Mouse (Mus musculus): Measurements from ENCODE around the gene Clpb. TPM values are rescaled to one million over a fixed set of nuclear protein-coding genes. Genes with fewer than 3 reads are reported as not detected.

The Clpb gene
- total RNA-seq, 2 experiments from 2014 or later: 55.1 to 56.1 TPM

DNA sequence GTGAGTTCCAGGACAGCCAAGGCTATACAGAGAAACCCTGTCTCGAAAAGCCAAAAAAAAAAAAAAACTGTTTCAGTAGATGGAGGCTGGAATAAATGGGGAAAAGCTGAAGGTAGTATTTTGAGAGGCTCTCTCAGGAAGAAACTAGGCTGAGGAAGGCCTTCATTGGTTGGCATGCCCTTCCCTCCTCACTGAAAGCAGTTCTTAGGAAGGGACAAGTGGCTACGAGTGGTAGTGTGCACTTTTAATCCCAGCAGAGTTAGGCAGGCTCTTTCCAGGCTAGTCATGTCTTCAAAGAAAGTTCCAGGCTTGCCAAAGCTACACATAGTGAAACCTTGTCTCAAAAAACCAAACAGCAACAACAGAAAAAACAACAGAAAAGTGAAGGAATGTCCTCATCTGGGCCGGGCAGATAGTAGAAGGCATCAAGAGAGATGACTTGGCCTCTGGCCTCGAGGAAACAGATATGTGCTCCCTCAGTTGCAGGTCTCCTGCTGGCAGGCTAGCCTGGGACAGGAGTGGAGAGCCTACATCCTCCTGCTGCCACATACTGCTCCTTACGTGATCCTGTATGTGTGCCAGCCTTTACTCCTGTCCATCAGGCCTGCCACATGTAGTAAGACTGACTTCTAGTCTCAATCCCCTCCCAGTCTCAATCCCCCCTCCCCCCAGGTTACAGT lies 8.3 kb downstream of the Clpb start:
- no peak for DNase-seq (ENCODE audit: extremely low spot score in 1 of 2, low spot score in 1 of 2)

DNA sequence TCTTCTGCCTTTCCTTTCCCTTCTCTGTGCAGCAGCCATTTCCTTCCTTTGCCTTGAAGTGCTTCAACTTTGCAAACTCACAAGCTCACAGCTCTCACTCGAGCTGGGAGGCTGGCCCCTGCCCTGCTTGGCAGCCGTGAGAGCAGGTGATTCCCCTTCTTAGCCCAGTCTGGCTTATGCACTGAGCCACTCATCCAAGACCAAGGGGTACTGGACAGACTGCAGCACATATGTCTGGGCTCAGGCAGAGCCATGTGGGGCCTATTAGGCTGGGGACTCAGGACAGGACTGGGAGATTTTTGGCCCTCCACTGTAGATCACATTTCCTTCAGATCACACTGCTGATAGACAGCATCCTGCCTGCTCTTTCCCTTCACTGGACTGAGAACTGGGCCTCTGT lies 10.1 kb downstream of the Clpb start:
- DNase-seq (ENCODE audit: extremely low spot score in 1 of 2, low spot score in 1 of 2): no peak

DNA sequence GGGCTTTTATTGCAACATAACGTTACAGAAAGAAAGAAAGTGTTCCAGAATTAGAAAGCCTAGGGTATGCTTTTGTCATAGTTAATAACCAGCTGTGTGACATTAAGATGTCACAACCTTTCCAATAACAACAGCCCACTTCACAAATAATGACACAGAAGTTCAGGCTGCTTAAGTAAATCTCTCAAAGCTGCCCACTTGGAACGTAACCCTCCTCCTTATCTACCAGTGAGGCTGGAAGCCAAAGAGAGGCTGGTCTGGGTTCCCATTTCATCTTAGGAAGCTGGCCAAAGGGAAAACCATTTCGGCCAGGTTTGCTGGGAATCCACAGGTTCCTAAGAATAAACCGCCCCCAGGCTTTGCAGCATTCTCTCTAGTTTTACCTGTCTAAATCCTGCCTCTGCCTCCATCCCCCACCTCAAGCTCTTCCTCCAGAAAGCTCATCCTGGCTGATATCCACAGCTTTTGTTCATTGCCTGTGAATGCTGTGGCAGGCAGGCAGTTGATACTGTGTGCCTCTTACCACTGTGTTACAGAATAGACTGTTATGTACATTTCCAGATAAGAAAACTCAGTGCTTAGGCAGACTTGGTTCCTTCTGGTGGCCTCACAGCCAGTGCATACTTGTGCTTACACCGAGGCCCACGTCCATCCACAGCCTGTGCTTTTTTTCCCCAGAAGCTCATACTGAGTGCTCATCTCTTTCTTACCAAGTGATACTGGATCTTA lies 12.8 kb downstream of the Clpb start:
- DNase-seq (ENCODE audit: extremely low spot score in 1 of 2, low spot score in 1 of 2): no peak

DNA sequence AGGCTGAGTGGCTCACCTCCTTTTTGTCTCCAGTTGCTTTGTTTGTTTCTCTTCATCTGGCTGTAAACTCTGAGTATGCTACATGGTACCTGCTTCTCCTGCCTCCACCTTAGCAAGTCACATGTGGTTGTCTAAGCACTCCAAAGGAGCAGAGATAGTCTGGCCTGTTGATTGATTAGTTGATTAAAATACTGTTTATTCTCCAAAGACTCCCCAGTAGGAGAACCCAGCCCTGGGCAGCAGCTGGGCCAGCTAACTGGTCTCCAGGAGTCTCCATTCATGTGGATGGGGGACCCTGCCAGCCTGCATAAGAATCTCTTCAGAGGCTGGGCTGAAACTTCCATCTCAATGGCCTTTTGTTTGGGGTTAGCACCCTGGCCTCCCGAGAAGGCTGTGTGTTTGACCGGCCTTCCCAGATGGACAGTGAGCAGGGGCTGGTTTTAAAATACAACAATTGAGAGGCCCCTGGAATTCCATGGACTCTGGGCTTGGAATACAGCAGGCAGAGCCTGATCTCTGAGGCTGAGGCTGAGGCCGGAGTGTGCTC lies 13.4 kb downstream of the Clpb start:
- no peak for DNase-seq (ENCODE audit: extremely low spot score in 1 of 2, low spot score in 1 of 2)

DNA sequence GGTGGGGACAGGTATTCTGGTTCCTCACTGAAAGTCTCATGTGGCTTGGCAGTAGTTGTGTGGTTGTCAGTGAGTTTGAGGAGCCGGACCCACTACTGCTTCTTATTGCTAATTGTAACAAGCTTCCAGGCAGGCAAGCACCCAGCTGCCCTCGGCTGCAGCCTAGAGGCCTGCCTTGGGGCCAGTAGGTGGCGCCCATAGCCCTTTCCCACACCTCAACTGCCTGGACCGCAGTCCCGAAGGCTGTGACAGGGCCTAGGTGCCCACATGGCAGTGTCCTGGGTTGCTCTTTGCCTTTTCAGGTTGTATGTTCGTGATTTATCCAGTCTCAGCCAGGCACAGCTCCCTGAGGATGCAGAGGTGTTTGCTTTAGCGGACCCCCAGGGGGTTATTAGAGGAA lies 16.2 kb downstream of the Clpb start:
- DNase-seq (ENCODE audit: extremely low spot score in 1 of 2, low spot score in 1 of 2): peak; percentile 68 to 77

DNA sequence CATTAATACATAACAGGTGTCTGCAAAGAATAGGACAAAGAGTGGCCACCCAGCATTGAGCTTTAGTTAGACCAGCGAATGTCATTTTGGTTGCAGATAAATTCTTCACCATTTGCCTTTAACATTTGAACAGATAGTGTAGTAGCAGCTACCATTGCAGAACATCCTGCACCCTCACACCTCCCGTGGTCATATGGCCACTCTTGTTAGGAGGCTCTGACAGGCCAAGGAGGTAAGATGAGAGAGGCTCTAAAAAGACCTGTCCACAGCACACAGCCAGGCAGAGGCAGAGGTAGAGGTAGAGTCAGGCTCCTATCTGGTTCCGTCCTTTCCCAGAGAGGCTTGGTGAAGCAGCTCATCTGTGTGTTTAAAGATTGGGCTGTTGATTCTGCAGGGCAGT lies 17.5 kb downstream of the Clpb start:
- no peak for DNase-seq (ENCODE audit: extremely low spot score in 1 of 2, low spot score in 1 of 2)

DNA sequence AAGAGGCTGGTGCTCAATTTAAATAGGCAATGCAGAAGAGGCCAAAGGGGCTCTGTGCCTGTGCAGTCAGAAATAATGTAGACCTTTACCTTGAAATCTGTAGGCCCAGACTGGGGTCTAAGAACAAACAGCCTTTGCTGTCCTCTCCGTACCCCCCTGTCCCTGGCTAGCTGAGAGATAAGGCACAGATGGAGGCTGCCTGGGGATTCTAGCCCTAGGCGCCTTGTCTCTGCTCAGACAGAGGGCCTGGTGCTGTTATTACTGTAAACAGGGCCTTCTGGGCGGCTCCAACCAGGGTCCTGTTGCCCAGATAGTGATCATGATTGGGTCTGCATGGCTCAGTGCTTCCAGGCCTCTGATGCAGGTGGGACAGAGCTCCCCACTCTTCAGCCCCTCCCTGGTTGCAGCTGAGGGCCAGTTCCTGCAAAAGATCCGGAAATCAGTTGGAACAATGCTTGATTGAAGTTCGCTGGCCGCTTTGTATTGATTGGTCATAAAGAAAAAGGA lies 18.2 kb downstream of the Clpb start:
- no peak for DNase-seq (ENCODE audit: extremely low spot score in 1 of 2, low spot score in 1 of 2)

DNA sequence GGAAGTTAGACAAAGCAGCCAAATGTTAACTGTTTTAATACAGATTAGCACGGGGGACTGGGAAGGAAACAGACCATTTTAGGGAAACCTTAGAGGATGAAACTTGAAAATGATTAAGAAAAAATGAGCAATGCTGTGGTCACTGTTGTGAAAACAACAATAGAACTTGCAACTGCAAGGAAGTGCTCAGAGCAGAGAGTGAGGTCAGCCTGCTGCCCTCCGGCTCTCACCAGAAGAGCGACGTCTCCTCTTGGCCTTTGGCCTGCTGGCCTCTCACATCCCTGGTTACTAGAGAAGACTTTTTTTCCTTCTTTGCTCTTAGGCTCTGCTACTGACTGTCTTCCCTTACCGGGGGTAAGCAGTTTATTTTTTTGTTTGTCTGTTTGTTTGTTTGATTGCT lies 19.5 kb downstream of the Clpb start:
- DNase-seq (ENCODE audit: extremely low spot score in 1 of 2, low spot score in 1 of 2): no peak

DNA sequence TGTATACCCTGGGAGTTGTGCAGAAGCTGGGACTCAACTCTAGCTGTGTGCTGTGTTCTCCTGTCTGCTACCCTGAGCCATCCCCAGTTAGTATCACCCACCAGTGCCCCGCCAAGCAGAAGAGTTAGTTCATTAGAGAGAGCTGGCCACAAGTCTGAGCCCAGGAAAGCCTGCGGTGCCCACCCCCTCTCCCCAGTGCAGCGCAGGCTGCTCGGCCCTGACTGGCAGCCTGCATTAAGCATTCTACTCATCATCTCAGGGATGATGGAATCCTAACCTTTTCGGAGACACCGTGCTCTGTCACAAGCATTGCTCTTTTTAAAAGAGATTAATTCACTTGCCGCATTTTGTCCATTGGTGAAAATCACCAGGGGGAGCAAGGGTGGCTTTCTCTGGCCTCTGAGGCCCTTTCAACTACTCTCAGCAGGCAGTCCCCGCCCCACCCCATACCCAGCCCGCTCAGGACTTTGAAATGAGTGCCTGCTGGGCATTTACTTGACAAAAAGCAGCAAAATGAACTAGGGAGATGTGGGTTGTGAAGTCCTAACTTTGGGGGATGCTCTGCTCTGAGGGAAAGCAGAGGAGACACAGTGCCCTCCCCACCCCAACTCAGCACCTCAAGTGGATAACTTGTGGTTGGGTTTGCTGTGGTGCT lies 20.7 kb downstream of the Clpb start:
- DNase-seq (ENCODE audit: extremely low spot score in 1 of 2, low spot score in 1 of 2): no peak

DNA sequence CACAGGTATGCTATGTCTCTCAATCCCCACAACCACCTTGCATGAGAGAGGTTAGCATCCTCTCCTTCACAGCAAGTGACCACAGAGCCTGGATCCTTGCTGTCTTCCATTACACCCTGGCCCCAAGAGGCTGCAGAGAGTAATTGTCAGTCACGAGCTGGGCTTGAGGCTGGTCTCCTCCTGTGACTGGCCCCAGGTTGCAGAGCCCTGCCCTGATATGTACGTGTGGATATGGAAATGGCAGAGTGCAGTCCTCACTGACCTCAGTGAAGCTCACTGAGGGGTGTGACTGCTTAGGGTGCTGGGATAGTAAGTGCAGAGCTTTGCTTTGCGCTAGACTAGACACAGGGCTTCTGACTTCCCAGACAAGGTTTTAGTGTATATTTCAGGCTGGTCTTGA lies 21.2 kb downstream of the Clpb start:
- no peak for DNase-seq (ENCODE audit: extremely low spot score in 1 of 2, low spot score in 1 of 2)

DNA sequence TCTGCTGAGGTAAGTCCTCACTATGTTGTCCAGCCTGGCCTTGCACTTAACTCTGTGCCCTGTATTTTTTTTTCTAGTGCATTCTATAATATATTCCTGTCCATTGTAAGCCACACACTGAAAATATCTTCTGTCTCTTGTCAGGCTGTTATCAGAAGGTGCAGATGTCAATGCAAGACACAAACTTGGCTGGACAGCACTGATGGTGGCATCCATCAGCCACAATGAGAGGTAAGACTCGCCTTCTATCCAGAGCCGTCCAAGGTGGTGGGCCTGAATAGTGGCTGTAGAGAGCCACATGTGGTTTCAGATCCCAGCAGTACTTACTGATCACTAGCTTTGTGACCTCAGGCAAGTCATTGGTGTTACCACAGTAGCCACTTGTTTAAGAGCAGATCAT lies 23.7 kb downstream of the Clpb start:
- DNase-seq (ENCODE audit: extremely low spot score in 1 of 2, low spot score in 1 of 2): no peak

DNA sequence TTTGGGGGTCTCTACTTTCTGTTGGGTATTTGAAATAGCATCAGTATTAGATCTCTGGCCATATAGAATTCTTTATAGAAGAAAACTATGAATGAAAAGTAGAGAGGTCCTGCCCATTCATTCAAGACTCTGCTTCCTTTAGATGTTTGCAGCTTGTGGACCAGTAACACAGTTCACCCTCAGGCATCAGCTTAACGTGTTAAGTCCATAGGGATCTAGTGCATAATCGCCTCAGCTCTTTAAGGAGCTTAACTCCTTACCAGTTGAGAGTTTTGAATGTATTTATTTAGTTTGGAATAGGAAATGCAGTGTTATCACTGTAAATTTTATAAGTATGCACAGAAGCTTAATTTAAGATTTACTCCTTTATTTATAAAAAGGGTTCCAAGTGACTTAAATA lies 27.0 kb downstream of the Clpb start:
- DNase-seq (ENCODE audit: extremely low spot score in 1 of 2, low spot score in 1 of 2): no peak

DNA sequence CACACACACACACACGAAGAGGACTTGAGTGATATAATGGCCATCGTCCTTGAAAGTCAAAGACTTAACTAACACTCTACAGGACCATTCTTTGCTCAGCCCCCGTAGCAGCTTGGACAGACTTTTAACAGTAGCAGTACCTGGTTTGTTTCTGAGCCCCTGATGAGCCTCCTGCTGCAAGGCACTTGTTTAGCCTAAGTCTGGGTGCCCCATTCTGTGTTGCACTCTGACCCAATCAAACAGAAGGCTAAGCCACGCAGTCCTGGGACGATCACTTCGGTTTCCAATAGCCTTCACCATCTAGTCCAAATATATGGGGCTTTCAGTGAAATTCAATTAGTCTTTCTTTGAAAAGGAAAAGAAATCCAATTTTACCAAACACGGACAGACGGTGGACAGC lies 28.4 kb downstream of the Clpb start:
- no peak for DNase-seq (ENCODE audit: extremely low spot score in 1 of 2, low spot score in 1 of 2)

DNA sequence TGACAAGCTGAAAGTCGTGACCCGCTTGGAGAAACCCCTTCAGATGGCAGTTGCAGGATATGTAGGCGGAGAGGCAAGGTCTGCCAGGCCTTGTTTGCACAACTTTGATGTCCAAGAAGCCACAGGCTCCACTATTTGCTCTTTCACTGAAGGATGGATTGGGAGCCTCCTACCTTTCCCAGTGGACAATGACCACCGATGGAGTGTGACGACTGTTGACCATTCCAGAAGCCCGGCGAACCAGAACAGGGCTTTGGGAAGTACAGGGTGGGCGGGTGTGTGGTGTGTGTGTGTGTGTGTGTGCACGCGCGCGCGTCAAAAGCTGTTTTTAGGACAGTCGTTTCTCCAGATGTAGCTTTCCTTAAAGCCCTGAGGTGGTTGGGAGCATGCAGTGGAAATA lies 29.0 kb downstream of the Clpb start:
- no peak for DNase-seq (ENCODE audit: extremely low spot score in 1 of 2, low spot score in 1 of 2)

DNA sequence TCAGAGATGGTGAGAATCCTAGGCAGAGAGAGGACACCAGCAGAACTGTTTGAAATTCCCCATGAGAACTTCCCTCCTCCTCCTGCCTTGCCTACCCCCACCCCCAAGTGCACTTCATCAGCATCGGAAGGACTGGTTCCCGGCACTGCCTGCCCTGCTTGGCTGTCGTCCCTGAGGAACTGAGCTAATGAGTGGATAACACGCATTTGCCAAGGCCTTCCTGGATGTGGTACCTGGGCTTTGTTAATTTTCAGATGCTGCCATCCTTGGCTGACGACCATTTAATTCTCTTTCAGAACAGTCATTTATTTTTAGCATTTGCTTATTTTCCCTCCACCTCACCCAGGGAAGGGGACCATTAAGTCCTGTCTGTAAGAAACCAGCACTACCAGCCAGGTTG lies 32.0 kb downstream of the Clpb start:
- no peak for DNase-seq (ENCODE audit: extremely low spot score in 1 of 2, low spot score in 1 of 2)

DNA sequence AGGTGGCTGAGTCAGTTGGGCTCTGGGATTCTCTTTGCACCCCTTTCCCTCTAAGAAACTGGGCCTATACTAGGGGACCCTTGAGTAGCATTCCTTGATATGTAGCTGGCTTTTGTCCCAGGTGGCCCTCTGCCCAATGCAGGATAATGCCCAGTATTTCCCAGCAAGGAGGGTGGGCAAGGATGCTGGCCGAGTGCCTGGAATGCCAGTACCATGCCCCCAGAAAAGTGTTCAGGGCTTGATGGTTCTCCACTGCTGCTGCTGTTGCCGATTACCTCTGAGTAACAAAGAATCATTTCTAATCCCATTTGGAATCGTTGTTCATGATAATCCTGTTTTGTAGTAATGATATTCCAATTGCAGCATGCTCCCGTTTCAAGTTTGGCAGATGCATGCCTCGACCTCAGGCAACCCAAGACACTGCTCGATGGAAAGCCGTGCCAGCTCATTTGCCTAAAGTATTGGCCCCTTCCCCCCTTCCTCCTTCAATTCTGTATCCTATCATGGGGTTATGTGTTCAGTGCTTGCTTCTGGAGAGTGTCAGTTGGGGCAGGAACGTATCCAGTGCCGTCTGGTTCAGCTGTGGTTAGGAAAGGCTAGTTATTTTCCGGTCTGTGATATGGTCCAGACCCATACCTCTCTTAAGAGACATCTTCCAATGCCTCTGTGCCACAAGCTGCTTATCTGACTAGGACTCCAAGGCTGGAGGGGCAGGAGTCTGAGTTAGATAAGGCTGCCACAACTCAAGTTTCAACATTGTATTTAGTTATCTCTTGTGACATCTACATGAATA lies 33.7 kb downstream of the Clpb start:
- no peak for DNase-seq (ENCODE audit: extremely low spot score in 1 of 2, low spot score in 1 of 2)

DNA sequence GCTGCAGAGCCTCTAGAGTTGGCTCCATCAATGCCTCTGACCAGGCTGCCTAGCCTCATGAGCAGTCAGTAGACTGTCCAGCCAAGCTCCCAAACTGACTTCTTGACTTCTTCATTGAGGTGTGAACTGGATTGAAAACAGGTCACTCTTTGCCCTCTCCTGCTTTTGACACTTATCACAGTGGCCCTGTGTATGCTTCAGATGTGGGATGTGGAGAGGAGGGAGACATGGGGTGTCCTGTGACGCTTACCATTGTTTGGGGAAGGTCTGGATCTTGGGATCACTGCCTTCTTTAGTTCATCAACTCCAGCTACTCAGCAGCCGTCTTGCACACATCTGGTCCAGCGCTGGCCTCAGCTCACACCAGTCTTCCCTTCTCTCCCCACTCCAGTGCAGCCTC lies 36.9 kb downstream of the Clpb start:
- DNase-seq (ENCODE audit: extremely low spot score in 1 of 2, low spot score in 1 of 2): no peak

DNA sequence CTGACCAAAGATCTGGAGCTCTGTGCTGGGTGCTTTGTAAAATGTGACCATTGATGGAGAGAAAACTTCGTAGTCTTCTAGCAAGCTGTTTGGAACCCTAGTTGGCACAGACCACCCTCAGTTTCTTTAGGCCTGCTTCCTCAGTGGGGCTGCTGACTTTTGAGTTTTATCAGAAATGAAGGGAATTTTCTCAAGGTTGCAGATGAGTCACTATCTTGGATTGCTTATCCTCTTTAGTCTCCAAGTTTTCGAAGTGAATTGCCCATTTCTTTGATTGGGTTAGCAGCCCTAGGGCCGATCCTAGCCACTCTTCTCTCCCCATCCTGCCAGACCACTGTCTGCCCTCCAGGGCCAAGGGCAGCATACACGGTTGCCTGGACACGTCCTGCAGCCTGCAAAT lies 39.3 kb downstream of the Clpb start:
- no peak for DNase-seq (ENCODE audit: extremely low spot score in 1 of 2, low spot score in 1 of 2)

DNA sequence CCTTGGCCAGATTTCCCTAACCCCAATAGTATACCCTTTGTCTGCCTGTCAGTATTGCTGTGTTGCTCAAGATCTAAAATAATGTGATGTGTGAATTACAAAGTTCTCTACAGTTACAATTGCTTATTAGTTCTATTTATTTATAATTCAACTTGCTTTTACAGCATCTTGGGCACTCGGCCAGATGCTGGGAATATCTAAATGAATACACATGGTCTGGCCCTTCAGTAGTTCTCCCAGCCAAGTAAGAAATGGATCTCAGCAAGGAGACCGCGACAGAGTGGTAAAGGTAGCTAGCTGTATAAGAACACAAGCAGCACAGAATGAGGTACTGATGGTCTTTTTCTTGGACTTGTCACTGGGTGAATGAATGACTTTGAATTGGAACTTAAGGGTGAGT lies 46.2 kb downstream of the Clpb start:
- no peak for DNase-seq (ENCODE audit: extremely low spot score in 1 of 2, low spot score in 1 of 2)

DNA sequence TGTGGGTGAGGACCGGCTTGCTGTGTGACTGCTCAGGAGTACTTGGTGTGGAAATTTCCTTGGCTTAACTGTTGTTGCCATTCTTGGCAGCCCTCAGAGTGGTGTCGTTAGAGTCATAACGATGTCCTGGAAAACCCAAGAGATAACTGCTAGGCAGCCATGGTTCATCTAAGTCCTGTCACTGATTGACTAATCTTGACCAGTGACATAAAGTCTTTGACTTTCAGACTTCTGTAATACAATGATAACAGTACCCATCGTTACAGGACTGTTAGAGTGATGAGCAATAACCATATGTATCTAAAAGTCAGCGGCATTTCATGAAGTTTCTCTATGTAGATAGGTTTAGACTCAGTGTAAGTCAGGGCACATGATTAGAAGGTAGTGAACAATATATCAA lies 46.8 kb downstream of the Clpb start:
- no peak for DNase-seq (ENCODE audit: extremely low spot score in 1 of 2, low spot score in 1 of 2)

All from layer of hippocampus, postnatal 25 days (tissue).